Mouse (Mus musculus) gastrocnemius, adult 2 months (tissue): ENCODE data around the gene Zfp72. TPM values are rescaled to one million over a fixed set of nuclear protein-coding genes. Genes with fewer than 3 reads are reported as not detected.

Experiments
- DNase-seq: peaks from one replicate; pipeline ENCODE4 v3.0.0; 2022
- H3K27ac ChIP-seq: fragments of 200-600 bp; 2 replicates; pipeline ENCODE4 v1.8.1; 2022; ENCODE audit warnings: mild to moderate bottlenecking
- H3K4me3 ChIP-seq: fragments of 200-600 bp; 2 replicates; pipeline ENCODE4 v1.8.1; 2022; ENCODE audit warnings: mild to moderate bottlenecking, moderate library complexity
- CTCF ChIP-seq: fragments of 200-600 bp; IDR thresholded peaks from 2 replicates; pipeline ENCODE4 v1.8.1; 2022; ENCODE audit warnings: antibody characterized with exemption, mild to moderate bottlenecking, moderate library complexity
- intact Hi-C: fragments of 180-260 bp; cut with DNase I; formaldehyde crosslinking; loops from one replicate; pipeline ENCODE4 v1.15.1; 2025
- microRNA-seq: library from miRNA; unstranded; fragments of <30 nt; microRNA quantifications from one replicate; pipeline ENCODE4 v1.2.0, GENCODE M21; 2021
- total RNA-seq, 2 experiments: library from RNA; stranded (reverse); gene quantifications; 2 replicates each; pipeline ENCODE4 v1.2.3; 2021

Zfp72 gene
- total RNA-seq, 2 experiments from 2014 or later: 2.6 to 3.7 TPM

GRCm38 (mm10) chr13:74349566-74350434, 40.8 kb downstream of the Zfp72 start, which contains the start of the genes Sdha and Ccdc127:
Gene Sdha, minus strand, starts transcription at chr13:74350280.
Gene Ccdc127, plus strand, starts transcription at chr13:74350309.
- TF ChIP-seq CTCF: no peak
- intact Hi-C loops: loop anchor here (5.0 to 10.0 kb wide), 3 partner anchors 32 to 145 kb away; partner anchors contain the start of genes Pdcd6 and Zfp825
- H3K4me3 ChIP-seq: peak within 1 kb of the TSS; percentile 72
- DNase-seq: peak; percentile 98
- H3K27ac ChIP-seq: peak within 1 kb of the TSS; percentile 100

- peak; percentile 30 for DNase-seq
- intact Hi-C loops: loop anchor here (2.0 to 10.0 kb wide), 2 partner anchors 154 to 194 kb away; partner anchors contain the start of gene Zfp825
- Histone ChIP-seq H3K4me3 (no peak overlapping the region), H3K27ac (no peak overlapping the region)
- TF ChIP-seq CTCF: peak; percentile 76
These were observed 49.6 kb downstream of the Zfp72 start for GRCm38 (mm10) chr13:74341036-74341435.

GRCm38 (mm10) chr13:74329321-74329720, 61.3 kb downstream of the Zfp72 start:
- no peak for TF ChIP-seq CTCF
- Histone ChIP-seq H3K27ac (no peak overlapping the region), H3K4me3 (no peak overlapping the region)
- no peak for DNase-seq
- intact Hi-C loops: no loop called here

Small RNAs within 50 kb of the gene (microRNA-seq; reads per million reads assigned to microRNA genes)
- gene Mir692-3: not detected

Other genes starting within 250 kb of the Zfp72 start
- 10 to 100 TPM; 30.7 to 35.3 TPM for gene Exoc3, start 182.1 kb downstream of the Zfp72 start, total RNA-seq
- gene Ahrr, start 98.5 kb downstream of the Zfp72 start, total RNA-seq: not detected
- 10 to 100 TPM; 18.0 to 18.3 TPM for gene Pdcd6, start 73.3 kb downstream of the Zfp72 start, total RNA-seq
- 100 to 1,000 TPM; 600 to 778 TPM for gene Sdha, start 40.6 kb downstream of the Zfp72 start, total RNA-seq
- 10 to 100 TPM; 51.5 to 61.4 TPM for gene Ccdc127, start 40.5 kb downstream of the Zfp72 start, total RNA-seq
- gene Lrrc14b, start 26.8 kb downstream of the Zfp72 start, total RNA-seq: 100 to 1,000 TPM in 1 of 2 experiments, 10 to 100 TPM in 1; 91.6 to 105 TPM
- 100 to 1,000 TPM; 186 to 274 TPM for gene Ftl1-ps1, start 8.9 kb upstream of the Zfp72 start, total RNA-seq
- 1 to 10 TPM; 6.7 to 7.5 TPM for gene Zfp825, start 103.2 kb upstream of the Zfp72 start, total RNA-seq
- 10 to 100 TPM; 23.5 to 37.2 TPM for gene Erap1, start 248.7 kb upstream of the Zfp72 start, total RNA-seq